Mouse (Mus musculus) lung, embryonic 16.5 days (tissue): ENCODE data around the gene Lyrm2. TPM values are rescaled to one million over a fixed set of nuclear protein-coding genes. Genes with fewer than 3 reads are reported as not detected.

Source experiments
- ATAC-seq: fragments of 200-750 bp; cut with Nextera tagmentation; 2 replicates; pipeline ENCODE4 v1.8.0; 2017; ENCODE audit warnings: low read depth, mild to moderate bottlenecking, moderate library complexity
- H3K27ac ChIP-seq: fragments of 300-500 bp; sonication (generic); 2 replicates; pipeline ENCODE4 v1.5.1; 2014; ENCODE audit warnings: mild to moderate bottlenecking, control low read depth, low read length
- H3K27me3 ChIP-seq: fragments of 300-500 bp; sonication (generic); 2 replicates; pipeline ENCODE4 v1.6.1; 2014; ENCODE audit warnings: low read depth, low read length, mixed read lengths; ENCODE audit not compliant: control insufficient read depth, insufficient read depth
- H3K36me3 ChIP-seq: fragments of 300-500 bp; sonication (generic); 2 replicates; pipeline ENCODE4 v1.6.1; 2014; ENCODE audit warnings: low read length; ENCODE audit not compliant: control insufficient read depth, insufficient read depth
- H3K4me1 ChIP-seq: fragments of 300-500 bp; sonication (generic); replicated peaks from 2 replicates; pipeline ENCODE4 v1.6.1; 2014; ENCODE audit warnings: low read length, mixed read lengths; ENCODE audit not compliant: control insufficient read depth, insufficient read depth
- H3K4me2 ChIP-seq: fragments of 300-500 bp; sonication (generic); 2 replicates; pipeline ENCODE4 v1.6.1; 2014; ENCODE audit warnings: low read depth, low read length, control low read depth
- H3K4me3 ChIP-seq: fragments of 300-500 bp; sonication (generic); 2 replicates; pipeline ENCODE4 v1.5.1; 2014; ENCODE audit warnings: mild to moderate bottlenecking, low read length, control low read depth
- H3K9ac ChIP-seq: fragments of 300-500 bp; sonication (generic); 2 replicates; pipeline ENCODE4 v1.6.1; 2014; ENCODE audit warnings: low read length, control low read depth
- H3K9me3 ChIP-seq: fragments of 300-500 bp; sonication (generic); 2 replicates; pipeline ENCODE4 v1.6.1; 2016; ENCODE audit warnings: low read length; ENCODE audit not compliant: control insufficient read depth
- WGBS: fragments of 180-500 bp; shearing (Covaris S2); extraction: QIAGEN DNeasy Blood & Tissue Kit; methylation state at CpG from one replicate; pipeline ENCODE4 v1.1.7; 2014; 5-methylcytosine and 5-hydroxymethylcytosine counted together
- polyA plus RNA-seq: library from polyadenylated mRNA; unstranded; fragments of >200 nt; fragmentation: Nextera tagmentation; extraction: Ambion mirVana; gene quantifications from 2 replicates; pipeline ENCODE4 v1.2.1, GENCODE M21; 2015

Gene Lyrm2
- polyA plus RNA-seq, 1 experiment from 2014 or later = 105 TPM

GRCm38 (mm10) chr4:32834541-32834940 lies 34.5 kb downstream of the Lyrm2 start:
- no peak overlapping the region for H3K4me3 ChIP-seq
- no peak overlapping the region for H3K9ac ChIP-seq
- H3K4me1 ChIP-seq = no peaks in the 10 kb centered on the region
- no peaks in the 10 kb centered on the region for H3K27me3 ChIP-seq
- no peak overlapping the region for H3K4me2 ChIP-seq
- no peak overlapping the region for H3K27ac ChIP-seq
- H3K9me3 ChIP-seq = no peaks in the 10 kb centered on the region
- WGBS = 76% methylated on average over 3 of the region's 3 CpGs
- H3K36me3 ChIP-seq = no peaks in the 10 kb centered on the region
- ATAC-seq = no peak

- H3K9me3 ChIP-seq = no peaks in the 10 kb centered on the region
- H3K9ac ChIP-seq = no peak overlapping the region
- H3K4me1 ChIP-seq = no peaks in the 10 kb centered on the region
- no peak overlapping the region for H3K4me3 ChIP-seq
- no peak overlapping the region for H3K27ac ChIP-seq
- ATAC-seq = no peak
- H3K36me3 ChIP-seq = no peaks in the 10 kb centered on the region
- no peaks in the 10 kb centered on the region for H3K27me3 ChIP-seq
- no peak overlapping the region for H3K4me2 ChIP-seq
- 83% methylated on average over 9 of the region's 9 CpGs for WGBS
Measured at GRCm38 (mm10) chr4:32836071-32836470, 36.0 kb downstream of the Lyrm2 start.

- H3K9ac ChIP-seq = no peak overlapping the region
- no peak overlapping the region for H3K27ac ChIP-seq
- WGBS = 83% methylated on average over 3 of the region's 3 CpGs
- no peaks in the 10 kb centered on the region for H3K36me3 ChIP-seq
- H3K9me3 ChIP-seq = no peaks in the 10 kb centered on the region
- H3K4me1 ChIP-seq = no peaks in the 10 kb centered on the region
- no peak overlapping the region for H3K4me3 ChIP-seq
- no peaks in the 10 kb centered on the region for H3K27me3 ChIP-seq
- no peak overlapping the region for H3K4me2 ChIP-seq
- ATAC-seq = no peak
Measured at GRCm38 (mm10) chr4:32838401-32838800, 38.3 kb downstream of the Lyrm2 start.

Other genes with a start within 250 kb of the Lyrm2 start
- not detected in 2 replicates for gene Gja10, start 197.5 kb upstream of the Lyrm2 start, polyA plus RNA-seq
- gene Casp8ap2, start 184.8 kb upstream of the Lyrm2 start, polyA plus RNA-seq = 47.0 and 50.4 TPM in 2 replicates
- 9.2 and 10.8 TPM in 2 replicates for gene Mdn1, start 143.1 kb upstream of the Lyrm2 start, polyA plus RNA-seq
- 2.6 and 3.6 TPM in 2 replicates for gene Ankrd6, start 150.6 kb downstream of the Lyrm2 start, polyA plus RNA-seq
- gene Rragd, start 182.8 kb downstream of the Lyrm2 start, polyA plus RNA-seq = 2.6 and 2.9 TPM in 2 replicates
- gene Ube2j1, start 231.2 kb downstream of the Lyrm2 start, polyA plus RNA-seq = 48.2 and 50.1 TPM in 2 replicates